Mouse (Mus musculus) CD4-positive, CD25-positive, alpha-beta regulatory T cell, adult 2 months (primary cell): Measurements from ENCODE around the gene Igfbp4.
A peak's percentile ranks its signal among the peaks of the same experiment; 100 is the strongest.

Source experiments
- DNase-seq: peaks from one replicate; pipeline ENCODE4 v3.0.0-alpha.2; 2012; ENCODE audit warnings: low read depth, low spot score

Igfbp4 gene

DNA sequence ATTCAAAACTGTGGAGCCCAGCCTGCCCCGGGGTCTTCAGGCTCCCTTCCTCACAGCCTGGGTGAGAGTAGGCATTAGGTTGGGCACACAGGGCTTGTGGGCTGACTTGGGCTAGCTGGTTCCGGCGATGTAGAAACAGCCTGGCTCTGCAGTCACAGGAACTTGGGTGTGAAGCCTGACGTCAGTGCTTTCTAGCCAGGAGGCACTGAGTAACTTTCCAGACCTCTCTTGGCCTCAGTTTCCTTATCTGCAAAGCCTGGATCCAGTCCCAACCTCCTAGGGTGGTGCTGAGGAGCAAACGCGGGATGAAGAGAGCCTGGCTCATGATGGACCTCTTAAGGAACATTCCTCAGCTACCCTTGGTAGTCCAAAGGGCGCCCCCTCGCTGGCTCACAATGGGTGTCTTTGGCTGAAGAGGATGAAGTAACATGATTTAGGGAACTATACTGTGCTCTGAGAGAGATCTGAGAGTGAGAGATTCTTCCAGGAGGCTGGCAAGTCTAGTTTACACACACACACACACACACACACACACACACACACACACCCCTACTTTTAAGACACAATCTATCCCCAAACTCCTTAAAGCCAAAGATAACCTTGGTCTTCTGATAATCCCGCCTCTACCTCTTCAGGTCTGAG lies 40.0 kb downstream of the Igfbp4 start:
- DNase-seq: no peak

- no peak for DNase-seq
These were observed 40.5 kb downstream of the Igfbp4 start for GRCm38 (mm10) chr11:99081566-99081965.

GRCm38 (mm10) chr11:99082098-99082497 lies 41.1 kb downstream of the Igfbp4 start:
- DNase-seq: no peak

DNA sequence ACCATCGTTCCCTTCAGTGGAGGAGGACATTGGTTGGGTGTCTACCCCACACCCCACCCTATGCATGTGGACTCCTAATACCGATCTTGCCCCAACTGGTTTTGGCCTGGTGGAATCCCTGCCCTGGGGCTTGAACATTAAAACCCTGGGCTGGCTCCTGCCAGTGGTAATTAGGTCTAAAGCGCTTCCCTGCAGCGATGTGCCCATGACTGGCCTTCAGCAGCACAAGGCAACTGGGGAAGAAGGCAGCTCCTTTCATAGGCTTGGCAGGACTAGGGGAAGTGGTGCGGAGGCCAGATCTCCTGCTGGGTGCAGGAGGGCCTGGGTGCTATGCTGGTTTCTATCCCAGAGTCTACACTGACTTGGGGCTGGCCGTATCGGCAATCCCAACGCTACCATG lies 42.5 kb downstream of the Igfbp4 start:
- no peak for DNase-seq

DNA sequence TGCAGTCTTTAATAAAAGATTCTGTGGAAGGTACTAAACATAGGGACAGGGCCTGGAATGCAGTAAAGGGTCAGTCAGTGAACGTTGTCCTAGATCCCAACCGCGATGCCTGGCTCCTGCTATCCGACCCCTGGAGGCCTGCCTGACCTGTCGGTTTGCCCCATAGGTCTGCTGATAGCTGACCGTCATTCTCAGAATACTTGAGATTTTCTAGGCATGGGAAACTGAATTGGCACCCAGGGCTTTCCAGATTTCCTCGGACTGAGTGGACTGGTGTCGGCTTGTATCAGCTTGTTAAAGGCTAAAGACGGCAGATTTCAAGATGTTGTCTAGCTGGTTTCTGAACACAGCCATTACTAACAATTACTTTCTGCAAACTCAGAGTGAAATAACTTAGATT lies 43.3 kb downstream of the Igfbp4 start:
- no peak for DNase-seq

GRCm38 (mm10) chr11:99088486-99088885 lies 47.4 kb downstream of the Igfbp4 start:
- DNase-seq: no peak

- no peak for DNase-seq
These were observed 48.1 kb downstream of the Igfbp4 start, which contains the start of gene Tns4 for GRCm38 (mm10) chr11:99089077-99089601. Tns4 (minus strand) TSS chr11:99089306.

DNA sequence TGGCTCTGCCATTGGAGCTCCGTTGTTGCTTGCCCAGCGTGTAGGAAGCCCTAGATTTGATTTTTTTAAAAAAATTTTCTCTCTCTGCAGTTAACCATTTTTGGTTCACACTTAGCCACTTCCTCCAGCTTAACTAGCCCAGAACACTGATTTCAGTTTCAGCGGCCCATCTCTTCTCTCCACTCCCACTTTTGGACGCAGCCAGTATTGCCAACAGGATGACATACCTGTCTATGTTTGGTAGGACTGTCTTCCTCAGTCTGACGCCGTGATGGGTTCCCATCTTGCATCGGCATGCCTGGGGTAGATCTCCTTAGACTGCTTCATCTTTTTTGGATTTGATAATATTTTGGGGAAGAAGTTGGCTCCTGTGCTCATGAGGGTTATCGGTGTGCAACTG lies 49.3 kb downstream of the Igfbp4 start:
- DNase-seq: no peak

- peak; percentile 59 for DNase-seq
These were observed 50.6 kb downstream of the Igfbp4 start for GRCm38 (mm10) chr11:99091666-99092065.

GRCm38 (mm10) chr11:99093740-99094139 lies 52.7 kb downstream of the Igfbp4 start:
- no peak for DNase-seq

- DNase-seq: no peak
These were observed 54.0 kb downstream of the Igfbp4 start for GRCm38 (mm10) chr11:99094911-99095676.

- no peak for DNase-seq
These were observed 54.7 kb downstream of the Igfbp4 start for GRCm38 (mm10) chr11:99095759-99096158.

- no peak for DNase-seq
These were observed 55.4 kb downstream of the Igfbp4 start for GRCm38 (mm10) chr11:99096417-99096816.

- no peak for DNase-seq
These were observed 56.1 kb downstream of the Igfbp4 start for GRCm38 (mm10) chr11:99096996-99097774.

GRCm38 (mm10) chr11:99098924-99099323 lies 57.9 kb downstream of the Igfbp4 start:
- DNase-seq: peak; percentile 44

DNA sequence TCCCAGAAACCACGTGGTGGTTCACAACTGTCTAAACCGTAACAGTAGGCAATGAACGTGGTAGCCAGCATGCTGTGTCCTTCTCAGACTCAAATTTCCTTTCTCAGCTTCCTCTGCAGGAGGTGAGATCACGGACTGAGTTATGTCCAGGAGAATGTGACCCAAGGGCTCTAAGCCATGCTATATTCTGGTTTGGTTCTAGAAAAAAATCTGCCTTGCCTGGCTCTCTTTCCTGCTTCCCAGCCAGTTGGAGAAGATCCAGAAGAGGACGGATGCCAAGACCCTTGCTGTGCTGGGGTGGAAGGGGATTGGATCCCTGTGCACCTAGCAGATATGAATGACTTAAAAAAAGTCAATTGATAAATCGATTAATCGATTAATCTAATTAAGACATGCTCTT lies 58.5 kb downstream of the Igfbp4 start:
- no peak for DNase-seq

DNA sequence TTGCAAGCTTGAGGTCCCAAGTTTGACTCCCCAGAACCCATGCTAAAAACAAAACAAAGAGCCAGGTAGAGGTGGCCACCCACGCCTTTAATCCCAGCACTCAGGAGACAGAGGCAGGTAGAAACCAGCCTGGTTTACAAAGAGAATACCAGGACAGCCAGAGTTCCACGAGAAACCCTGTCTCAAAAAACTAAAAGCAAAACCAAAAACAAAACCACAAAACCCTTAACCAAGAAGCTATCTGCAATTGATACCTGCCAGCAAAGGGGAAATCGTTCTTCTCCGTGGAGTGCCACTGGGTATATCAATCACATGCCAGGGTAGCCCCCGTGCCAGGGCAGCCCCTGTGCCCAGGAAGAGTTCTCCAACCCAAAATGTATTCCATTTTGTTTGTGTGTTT lies 59.2 kb downstream of the Igfbp4 start:
- DNase-seq: peak; percentile 42

GRCm38 (mm10) chr11:99101693-99102092 lies 60.6 kb downstream of the Igfbp4 start:
- no peak for DNase-seq

DNA sequence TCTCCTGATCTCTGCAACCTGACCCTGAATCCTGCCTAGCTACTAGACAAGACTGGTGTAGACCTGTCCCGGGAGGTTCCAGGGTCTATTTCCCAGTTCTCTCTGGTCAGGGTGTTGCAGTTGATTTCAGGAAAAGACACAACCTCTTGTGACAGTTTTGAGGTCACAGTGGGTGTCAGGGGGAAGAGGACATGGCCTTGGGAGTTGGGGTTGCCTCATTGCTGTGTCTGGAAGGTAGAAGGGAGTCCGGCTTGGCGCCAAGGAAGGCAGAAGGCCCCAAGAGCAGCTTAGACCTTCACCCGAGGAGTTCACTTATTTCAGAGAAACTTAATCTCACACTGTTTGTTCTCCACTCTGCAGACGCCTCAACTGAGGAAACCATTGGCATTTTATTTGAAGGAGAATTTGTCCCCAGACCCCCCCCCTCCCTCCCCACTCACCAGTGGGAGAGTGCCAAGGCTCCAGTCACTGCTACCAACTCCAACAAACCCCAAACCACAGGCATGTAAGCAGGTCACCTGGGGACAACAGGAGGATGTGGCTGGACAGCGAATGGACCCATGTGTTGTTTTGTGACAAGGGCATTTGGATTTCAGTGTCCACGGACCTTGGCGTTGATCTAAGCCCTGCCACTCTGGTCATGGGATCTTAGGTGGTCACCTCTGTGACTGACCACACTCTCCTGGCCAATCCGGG lies 61.7 kb downstream of the Igfbp4 start:
- DNase-seq: no peak
